Mouse (Mus musculus) thymus, postnatal 25 days (tissue): ENCODE measurements around the gene Slc24a3.

Experiments
- DNase-seq: peaks from one replicate; pipeline ENCODE4 v3.0.0; 2022

The Slc24a3 gene

GRCm38 (mm10) chr2:145167664-145168360 lies at the start of gene Slc24a3:
Gene Slc24a3, plus strand, starts transcription at chr2:145167754.
- peak; percentile 37 for DNase-seq

GRCm38 (mm10) chr2:145117762-145118161 lies 49.8 kb upstream of the Slc24a3 start:
- DNase-seq, result no peak

- no peak for DNase-seq
Observed at GRCm38 (mm10) chr2:145127747-145128146, 39.8 kb upstream of the Slc24a3 start.

GRCm38 (mm10) chr2:145136625-145137291 lies 30.8 kb upstream of the Slc24a3 start:
- DNase-seq, result no peak

GRCm38 (mm10) chr2:145150407-145150806 lies 17.1 kb upstream of the Slc24a3 start:
- no peak for DNase-seq

- DNase-seq, result no peak
Observed at GRCm38 (mm10) chr2:145150821-145151220, 16.7 kb upstream of the Slc24a3 start.

- DNase-seq, result no peak
Observed at GRCm38 (mm10) chr2:145152281-145152680, 15.3 kb upstream of the Slc24a3 start.

GRCm38 (mm10) chr2:145158972-145159371 lies 8.6 kb upstream of the Slc24a3 start:
- no peak for DNase-seq

- peak; percentile 62 for DNase-seq
Observed at GRCm38 (mm10) chr2:145161046-145161700, 6.4 kb upstream of the Slc24a3 start.

- no peak for DNase-seq
Observed at GRCm38 (mm10) chr2:145164086-145164485, 3.5 kb upstream of the Slc24a3 start.

- no peak for DNase-seq
Observed at GRCm38 (mm10) chr2:145164562-145164961, 3.0 kb upstream of the Slc24a3 start.

- no peak for DNase-seq
Observed at GRCm38 (mm10) chr2:145165076-145165475, 2.5 kb upstream of the Slc24a3 start.

- no peak for DNase-seq
Observed at GRCm38 (mm10) chr2:145165854-145166253, 1.7 kb upstream of the Slc24a3 start.

- DNase-seq, result peak; percentile 24
Observed at GRCm38 (mm10) chr2:145167051-145167663, 397 bp upstream of the Slc24a3 start.

GRCm38 (mm10) chr2:145168405-145168971 lies 934 bp downstream of the Slc24a3 start:
- no peak for DNase-seq

- DNase-seq, result no peak
Observed at GRCm38 (mm10) chr2:145172978-145173655, 5.6 kb downstream of the Slc24a3 start.

- no peak for DNase-seq
Observed at GRCm38 (mm10) chr2:145175036-145175435, 7.5 kb downstream of the Slc24a3 start.

- no peak for DNase-seq
Observed at GRCm38 (mm10) chr2:145182410-145182809, 14.9 kb downstream of the Slc24a3 start.

GRCm38 (mm10) chr2:145188828-145189227 lies 21.3 kb downstream of the Slc24a3 start:
- no peak for DNase-seq

GRCm38 (mm10) chr2:145196043-145196442 lies 28.5 kb downstream of the Slc24a3 start:
- no peak for DNase-seq

- DNase-seq, result no peak
Observed at GRCm38 (mm10) chr2:145196501-145197042, 29.0 kb downstream of the Slc24a3 start.

GRCm38 (mm10) chr2:145197076-145197475 lies 29.5 kb downstream of the Slc24a3 start:
- DNase-seq, result peak; percentile 27
